Mouse (Mus musculus) small intestine, adult 2 months (tissue): ENCODE results near the gene Tmod4.

Experiments
- CTCF ChIP-seq: fragments of 200-500 bp; IDR thresholded peaks from 2 replicates; pipeline ENCODE4 v1.5.1; 2012; ENCODE audit warnings: low read depth, mild to moderate bottlenecking, control low read depth, inconsistent platforms, low read length, moderate library complexity, mixed read lengths; ENCODE audit not compliant: insufficient replicate concordance, insufficient read length; ENCODE audit errors: extremely low read depth
- POLR2A ChIP-seq: fragments of 200-500 bp; IDR thresholded peaks from 2 replicates; pipeline ENCODE4 v1.6.1; 2012; ENCODE audit warnings: low read depth, mild to moderate bottlenecking, control low read depth, inconsistent platforms, low read length, moderate library complexity

GRCm38 (mm10) chr3:95139586-95140288 lies 15.5 kb downstream of the Tmod4 start:
- TF ChIP-seq CTCF = no peak
- TF ChIP-seq POLR2A = no peak
